Mouse (Mus musculus): ENCODE data around the gene Myh1.

GRCm38 (mm10) chr11:67190316-67190715, 9.5 kb upstream of the Myh1 start:
- no peak for TF ChIP-seq CTCF (IDR thresholded peaks at IDR 0.05; ENCODE audit: borderline replicate concordance, control insufficient read depth, extremely low read depth, insufficient read depth, low read length, poor library complexity)
- no peak for TF ChIP-seq POLR2A (IDR thresholded peaks at IDR 0.05; ENCODE audit: control insufficient read depth, extremely low read depth, insufficient read depth, low read length, poor library complexity)

Data from thymus, adult 2 months (tissue).